Mouse (Mus musculus) stomach, embryonic 14.5 days (tissue): ENCODE results near the gene Clstn3. TPM values are rescaled to one million over a fixed set of nuclear protein-coding genes. Genes with fewer than 3 reads are reported as not detected.

ENCODE experiments used
- ATAC-seq: fragments of 200-750 bp; cut with Nextera tagmentation; 2 replicates; pipeline ENCODE4 v1.8.0; 2017; ENCODE audit warnings: low read depth, moderate TSS enrichment; ENCODE audit not compliant: insufficient number of reproducible peaks, insufficient read depth, low FRiP score
- H3K27ac ChIP-seq: fragments of 300-500 bp; sonication (generic); 2 replicates; pipeline ENCODE4 v1.5.1; 2014; ENCODE audit warnings: mild to moderate bottlenecking, low read length, moderate library complexity, mixed read lengths
- H3K27me3 ChIP-seq: fragments of 300-500 bp; sonication (generic); 2 replicates; pipeline ENCODE4 v1.6.1; 2014; ENCODE audit warnings: low read length, control low read depth, mixed read lengths; ENCODE audit not compliant: control insufficient read depth, insufficient read depth
- H3K36me3 ChIP-seq: fragments of 300-500 bp; sonication (generic); 2 replicates; pipeline ENCODE4 v1.6.1; 2014; ENCODE audit warnings: mild to moderate bottlenecking, control low read depth, low read length, moderate library complexity, mixed read lengths; ENCODE audit not compliant: control insufficient read depth, insufficient read depth
- H3K4me1 ChIP-seq: fragments of 300-500 bp; sonication (generic); 2 replicates; pipeline ENCODE4 v1.6.1; 2014; ENCODE audit warnings: low read length, control low read depth, mixed read lengths; ENCODE audit not compliant: control insufficient read depth, insufficient read depth
- H3K4me2 ChIP-seq: fragments of 300-500 bp; sonication (generic); replicated peaks from 2 replicates; pipeline ENCODE4 v1.6.1; 2014; ENCODE audit warnings: low read depth, low read length, control low read depth
- H3K4me3 ChIP-seq: fragments of 300-500 bp; sonication (generic); 2 replicates; pipeline ENCODE4 v1.5.1; 2014; ENCODE audit warnings: low read depth, low read length, control low read depth
- H3K9ac ChIP-seq: fragments of 300-500 bp; sonication (generic); replicated peaks from 2 replicates; pipeline ENCODE4 v1.6.1; 2014; ENCODE audit warnings: low read depth, mild to moderate bottlenecking, control low read depth, low read length, moderate library complexity, mixed read lengths
- H3K9me3 ChIP-seq: fragments of 300-500 bp; sonication (generic); 2 replicates; pipeline ENCODE4 v1.6.1; 2016; ENCODE audit warnings: low read depth, low read length, control low read depth; ENCODE audit not compliant: control insufficient read depth
- WGBS: fragments of 180-500 bp; shearing (Covaris S2); extraction: QIAGEN DNeasy Blood & Tissue Kit; methylation state at CpG from one replicate; pipeline ENCODE4 v1.1.7; 2014; 5-methylcytosine and 5-hydroxymethylcytosine counted together
- polyA plus RNA-seq: library from polyadenylated mRNA; unstranded; fragments of >200 nt; fragmentation: Nextera tagmentation; extraction: Ambion mirVana; gene quantifications from 2 replicates; pipeline ENCODE4 v1.2.1, GENCODE M21; 2014

Clstn3 gene
- polyA plus RNA-seq, 1 experiment from 2014 or later: 5.4 TPM

DNA sequence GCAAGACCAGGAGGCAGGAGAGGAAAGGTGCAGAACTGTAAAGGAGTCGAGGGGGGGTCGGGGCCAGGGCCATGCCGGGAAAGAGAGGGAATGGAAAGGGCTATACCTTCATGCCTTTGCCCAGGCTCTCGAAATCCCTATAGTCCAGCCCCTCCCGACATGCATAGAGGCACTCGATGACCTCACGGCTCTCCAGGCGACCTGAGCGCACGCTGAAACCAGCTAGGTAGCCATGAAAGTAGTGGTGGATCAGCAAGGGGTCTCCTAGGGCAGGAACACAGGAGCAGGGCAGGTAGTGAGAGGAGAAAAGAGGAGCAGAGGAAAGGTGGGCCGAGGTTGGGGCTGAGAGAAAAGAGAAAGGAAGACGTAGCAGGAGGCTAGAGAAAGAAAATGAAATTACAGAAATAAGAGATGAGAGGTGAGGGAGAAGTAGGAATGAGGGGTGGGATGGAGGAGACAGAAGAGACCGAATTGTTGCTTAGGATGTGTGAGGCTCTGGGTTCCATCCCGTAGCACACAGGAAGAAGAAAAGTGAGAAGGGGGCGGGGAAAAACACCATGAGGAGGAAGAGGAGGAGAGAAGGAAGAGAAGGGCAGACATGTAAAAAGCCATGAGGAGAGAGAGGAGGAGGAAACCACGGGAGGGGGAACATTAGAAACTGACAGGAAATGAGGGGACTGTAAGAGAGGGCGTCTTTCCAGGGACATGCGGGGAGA lies 14.8 kb downstream of the Clstn3 start:
- no peaks in the 10 kb centered on the region for H3K9me3 ChIP-seq
- no peak overlapping the region for H3K4me3 ChIP-seq
- H3K36me3 ChIP-seq: no peaks in the 10 kb centered on the region
- no peak overlapping the region for H3K27ac ChIP-seq
- no peak overlapping the region for H3K9ac ChIP-seq
- no peak overlapping the region for H3K4me2 ChIP-seq
- H3K27me3 ChIP-seq: no peaks in the 10 kb centered on the region
- 83% methylated on average over 18 of the region's 18 CpGs for WGBS
- no peaks in the 10 kb centered on the region for H3K4me1 ChIP-seq
- no peak for ATAC-seq

DNA sequence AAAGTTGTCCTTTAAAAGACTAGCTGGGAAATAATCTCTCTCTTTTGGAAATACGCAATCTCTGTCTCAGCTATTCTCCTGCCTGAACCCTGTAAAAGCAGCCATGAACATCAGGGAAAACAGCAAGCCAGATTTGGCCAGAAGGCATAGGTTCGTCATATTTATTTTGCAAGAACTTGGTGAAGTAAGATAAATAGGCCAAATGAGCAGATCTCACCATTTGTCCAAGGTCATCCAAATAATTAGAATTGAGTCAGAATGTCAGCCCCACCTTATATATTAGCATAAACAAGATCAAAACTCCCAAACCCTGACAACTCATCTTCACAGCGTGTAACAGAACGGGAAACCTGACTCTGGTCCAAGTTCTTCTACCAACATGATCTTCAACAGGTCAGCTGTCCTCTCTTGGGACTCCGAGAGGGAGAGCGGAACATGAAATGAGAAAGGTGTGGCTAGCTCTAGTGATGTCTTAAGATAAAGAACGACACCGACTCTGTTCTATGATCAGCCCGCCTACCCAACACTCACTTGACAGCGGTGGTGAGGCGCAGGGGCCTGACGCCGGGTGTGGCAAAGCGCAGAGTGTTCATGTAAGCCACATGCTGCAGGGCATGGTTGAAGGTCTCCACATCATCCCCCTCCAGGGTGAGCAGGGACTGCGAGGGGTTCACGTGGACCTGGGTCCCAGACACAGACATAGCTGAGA lies 15.5 kb downstream of the Clstn3 start:
- Histone ChIP-seq H3K4me1 (no peaks in the 10 kb centered on the region), H3K9ac (no peak overlapping the region), H3K36me3 (no peaks in the 10 kb centered on the region), H3K27ac (no peak overlapping the region), H3K4me2 (no peak overlapping the region), H3K4me3 (no peak overlapping the region), H3K9me3 (no peaks in the 10 kb centered on the region), H3K27me3 (no peaks in the 10 kb centered on the region)
- ATAC-seq: no peak
- 93% methylated on average over 16 of the region's 16 CpGs for WGBS

DNA sequence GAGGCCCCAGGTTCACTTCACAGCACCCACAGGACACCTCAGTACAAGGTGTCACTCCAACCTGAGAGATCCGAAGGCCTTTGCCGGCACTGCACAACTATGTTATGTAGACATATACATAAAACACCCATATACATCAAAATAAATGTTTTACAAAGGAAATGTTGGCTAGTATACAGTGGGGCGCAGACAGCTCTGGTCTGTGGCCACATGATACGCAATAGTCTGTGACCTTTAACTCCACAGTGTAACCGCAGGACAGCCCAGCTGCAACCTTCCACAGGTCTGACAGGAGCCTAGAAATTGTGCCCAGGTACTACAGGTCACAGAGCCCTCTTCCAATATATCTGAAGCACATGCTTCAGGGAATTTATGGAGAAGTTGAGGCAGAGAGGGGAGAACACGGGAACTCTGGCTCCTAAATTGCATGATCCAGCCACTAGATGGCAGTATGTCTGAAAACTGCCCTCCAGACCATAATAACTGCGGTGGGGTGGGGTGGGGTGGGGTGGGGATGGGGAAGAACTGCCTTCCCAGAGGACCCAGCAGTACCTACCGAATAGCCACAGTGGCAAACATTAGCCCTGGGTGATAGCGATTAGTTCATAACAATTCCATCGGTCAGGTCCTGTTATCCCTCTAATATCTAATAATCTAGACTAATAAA lies 16.3 kb downstream of the Clstn3 start:
- no peak overlapping the region for H3K4me3 ChIP-seq
- 74% methylated on average over 10 of the region's 10 CpGs for WGBS
- no peaks in the 10 kb centered on the region for H3K9me3 ChIP-seq
- no peaks in the 10 kb centered on the region for H3K27me3 ChIP-seq
- H3K4me2 ChIP-seq: no peak overlapping the region
- no peak overlapping the region for H3K9ac ChIP-seq
- no peak for ATAC-seq
- no peaks in the 10 kb centered on the region for H3K4me1 ChIP-seq
- no peaks in the 10 kb centered on the region for H3K36me3 ChIP-seq
- H3K27ac ChIP-seq: no peak overlapping the region

DNA sequence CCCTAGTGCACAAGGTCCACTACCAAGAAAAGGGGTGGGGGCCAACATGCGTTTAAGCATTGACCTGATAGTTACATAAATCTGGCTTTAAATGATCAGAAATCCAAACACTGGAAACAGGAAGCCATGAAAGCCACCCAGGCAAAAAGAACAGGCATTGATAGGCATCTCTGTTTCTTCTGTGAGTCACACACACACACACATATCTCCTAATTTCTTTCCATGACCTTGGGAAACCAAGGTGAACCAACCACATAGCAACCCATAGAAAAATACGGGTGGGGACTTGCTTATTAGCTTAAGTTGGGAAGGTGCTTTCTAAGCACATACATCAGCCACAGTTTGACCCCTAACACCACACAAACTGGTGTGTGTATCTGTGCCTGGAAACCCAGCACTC lies 17.2 kb downstream of the Clstn3 start:
- WGBS: 71% methylated on average over 2 of the region's 2 CpGs
- Histone ChIP-seq H3K4me2 (no peak overlapping the region), H3K4me1 (no peaks in the 10 kb centered on the region), H3K27me3 (no peaks in the 10 kb centered on the region), H3K9me3 (no peaks in the 10 kb centered on the region), H3K9ac (no peak overlapping the region), H3K4me3 (no peak overlapping the region), H3K27ac (no peak overlapping the region), H3K36me3 (no peaks in the 10 kb centered on the region)
- no peak for ATAC-seq

DNA sequence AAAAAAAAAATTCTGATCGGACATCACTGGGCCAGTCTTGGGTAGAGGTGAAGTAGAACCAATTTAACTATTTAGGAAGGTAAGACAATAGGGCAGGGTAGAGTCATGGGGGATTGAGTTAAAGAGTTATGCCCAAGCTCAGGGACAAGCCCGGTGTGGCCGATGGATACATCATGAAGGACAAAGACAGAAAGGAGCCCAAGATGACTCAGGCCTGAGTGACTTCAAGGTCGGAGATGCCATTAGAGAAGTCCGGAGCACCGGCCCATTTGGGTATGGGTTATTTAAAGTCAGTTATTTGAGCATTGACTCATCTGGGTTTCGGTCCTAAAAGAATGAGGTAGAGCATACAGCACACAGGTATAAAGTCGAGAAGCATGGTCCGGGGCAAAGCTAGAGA lies 18.1 kb downstream of the Clstn3 start:
- Histone ChIP-seq H3K9me3 (no peaks in the 10 kb centered on the region), H3K27me3 (no peaks in the 10 kb centered on the region), H3K27ac (no peak overlapping the region), H3K9ac (no peak overlapping the region), H3K4me1 (no peaks in the 10 kb centered on the region), H3K4me2 (no peak overlapping the region), H3K4me3 (no peak overlapping the region), H3K36me3 (no peaks in the 10 kb centered on the region)
- ATAC-seq: no peak
- WGBS: 95% methylated on average over 9 of the region's 9 CpGs

DNA sequence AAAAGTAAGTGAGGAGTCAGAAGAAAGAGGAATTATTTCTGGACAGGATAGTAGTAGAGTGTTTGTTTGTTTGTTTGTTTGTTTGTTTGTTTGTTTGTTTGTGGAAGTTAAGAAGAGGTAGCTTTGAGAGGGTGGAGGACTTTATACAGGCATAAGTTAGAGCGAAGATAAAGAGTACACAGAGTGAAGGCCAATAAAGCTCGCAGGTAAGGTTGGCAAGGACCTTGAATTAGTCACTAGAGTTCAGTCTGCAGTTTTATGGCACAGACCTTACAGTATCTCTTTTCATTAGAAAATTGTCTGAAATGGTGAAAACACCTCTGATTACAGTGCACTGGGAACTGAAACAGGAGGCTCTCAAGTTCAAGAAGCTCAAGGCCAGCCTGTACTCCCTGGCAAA lies 18.6 kb downstream of the Clstn3 start:
- Histone ChIP-seq H3K9ac (no peak overlapping the region), H3K4me2 (no peak overlapping the region), H3K4me3 (no peak overlapping the region), H3K27me3 (no peaks in the 10 kb centered on the region), H3K9me3 (no peaks in the 10 kb centered on the region), H3K27ac (no peak overlapping the region), H3K4me1 (no peaks in the 10 kb centered on the region), H3K36me3 (no peaks in the 10 kb centered on the region)
- ATAC-seq: no peak
- WGBS: 90% methylated on average over 2 of the region's 2 CpGs

DNA sequence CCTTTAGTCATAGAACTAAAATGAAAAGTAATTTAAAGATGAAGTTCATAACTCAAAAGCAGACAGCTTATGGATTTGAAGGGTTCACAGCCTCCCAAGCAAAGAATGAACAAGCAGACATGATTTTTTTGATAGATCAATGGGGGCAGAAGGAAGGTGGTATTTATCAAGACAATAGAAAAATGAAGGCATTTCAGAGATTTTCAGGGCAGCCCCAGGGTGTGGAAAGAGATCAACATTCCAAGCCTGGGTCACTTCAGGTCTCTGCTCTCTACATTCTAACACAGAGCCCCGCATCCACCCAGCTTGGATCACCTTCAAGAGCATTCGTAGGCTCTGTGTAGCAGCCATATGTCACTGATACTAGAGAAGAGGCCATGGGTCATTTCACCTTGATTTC lies 21.3 kb downstream of the Clstn3 start:
- no peaks in the 10 kb centered on the region for H3K27me3 ChIP-seq
- H3K4me2 ChIP-seq: no peak overlapping the region
- no peak overlapping the region for H3K4me3 ChIP-seq
- no peak overlapping the region for H3K9ac ChIP-seq
- no peaks in the 10 kb centered on the region for H3K36me3 ChIP-seq
- WGBS: 78% methylated on average over 2 of the region's 2 CpGs
- no peak for ATAC-seq
- no peaks in the 10 kb centered on the region for H3K9me3 ChIP-seq
- H3K27ac ChIP-seq: no peak overlapping the region
- no peaks in the 10 kb centered on the region for H3K4me1 ChIP-seq

DNA sequence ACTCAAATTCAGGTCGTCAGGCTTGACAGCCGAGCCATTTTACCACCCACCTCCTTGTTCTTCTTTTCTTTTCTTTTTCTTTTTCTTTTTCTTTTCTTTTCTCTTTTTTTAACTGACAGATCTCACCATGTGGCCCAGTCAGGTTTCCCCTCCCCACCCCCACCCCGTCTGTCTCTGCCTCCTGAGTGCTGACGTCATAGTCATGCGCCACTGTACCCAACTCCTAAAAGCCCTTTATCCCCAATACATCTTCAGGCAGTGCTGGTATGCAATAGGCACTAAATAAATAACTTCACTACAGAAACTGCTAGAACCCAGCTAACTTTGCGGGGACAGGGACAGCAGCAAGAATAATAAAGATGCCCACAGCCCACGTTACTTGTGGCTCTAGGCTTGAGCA lies 28.3 kb downstream of the Clstn3 start:
- H3K4me3 ChIP-seq: no peak overlapping the region
- WGBS: 81% methylated on average over 7 of the region's 7 CpGs
- ATAC-seq: no peak
- no peak overlapping the region for H3K4me2 ChIP-seq
- no peak overlapping the region for H3K9ac ChIP-seq
- no peak overlapping the region for H3K27ac ChIP-seq
- H3K4me1 ChIP-seq: no peaks in the 10 kb centered on the region
- no peaks in the 10 kb centered on the region for H3K9me3 ChIP-seq
- no peaks in the 10 kb centered on the region for H3K27me3 ChIP-seq
- no peaks in the 10 kb centered on the region for H3K36me3 ChIP-seq
